Mouse (Mus musculus) thymus, adult 2 months (tissue): Measurements from ENCODE around the gene Flnb. TPM values are rescaled to one million over a fixed set of nuclear protein-coding genes. Genes with fewer than 3 reads are reported as not detected.

Experiments used
- DNase-seq: peaks from one replicate; pipeline ENCODE4 v3.0.0; 2021
- H3K27ac ChIP-seq: fragments of 200-500 bp; 2 replicates; pipeline ENCODE4 v1.5.1; 2012; ENCODE audit warnings: low read length, control low read depth; ENCODE audit not compliant: control insufficient read depth, insufficient read depth
- H3K27me3 ChIP-seq: fragments of 200-500 bp; 2 replicates; pipeline ENCODE4 v1.6.1; 2012; ENCODE audit warnings: mild to moderate bottlenecking, low read length, moderate library complexity, mixed read lengths; ENCODE audit not compliant: control insufficient read depth, insufficient read depth
- H3K36me3 ChIP-seq: fragments of 200-500 bp; 2 replicates; pipeline ENCODE4 v1.6.1; 2012; ENCODE audit warnings: mild to moderate bottlenecking, low read length, moderate library complexity; ENCODE audit not compliant: control insufficient read depth, insufficient read depth
- H3K4me1 ChIP-seq: fragments of 200-500 bp; replicated peaks from 2 replicates; pipeline ENCODE4 v1.6.1; 2012; ENCODE audit warnings: low read length; ENCODE audit not compliant: control insufficient read depth, insufficient read depth
- H3K4me3 ChIP-seq: fragments of 200-500 bp; 2 replicates; pipeline ENCODE4 v1.5.1; 2012; ENCODE audit warnings: mild to moderate bottlenecking, low read length, control low read depth, moderate library complexity; ENCODE audit not compliant: control insufficient read depth, insufficient read depth
- CTCF ChIP-seq: fragments of 200-500 bp; IDR thresholded peaks from 2 replicates; pipeline ENCODE4 v1.5.1; 2012; ENCODE audit warnings: mild to moderate bottlenecking, control low read depth, low read length, moderate library complexity, borderline replicate concordance; ENCODE audit not compliant: control insufficient read depth, poor library complexity, insufficient read depth; ENCODE audit errors: extremely low read depth
- POLR2A ChIP-seq: fragments of 200-500 bp; IDR thresholded peaks from 2 replicates; pipeline ENCODE4 v1.6.1; 2012; ENCODE audit warnings: mild to moderate bottlenecking, low read length, control low read depth, moderate library complexity; ENCODE audit not compliant: control insufficient read depth, poor library complexity, insufficient read depth; ENCODE audit errors: extremely low read depth
- WGBS: fragments of 180-500 bp; shearing (Covaris S2); methylation state at CpG from one replicate; pipeline ENCODE4 v1.1.7; 2018; 5-methylcytosine and 5-hydroxymethylcytosine counted together
- polyA plus RNA-seq: library from polyadenylated mRNA; depleted of rRNA; stranded (reverse); fragments of >200 nt; gene quantifications from 2 replicates; pipeline ENCODE4 v1.2.3, GENCODE M21; 2012; rRNA removed

The Flnb gene
- polyA plus RNA-seq, 1 experiment, result 26.4 TPM

GRCm38 (mm10) chr14:8000247-8000646 is 182.5 kb downstream of the Flnb start:
- H3K36me3 ChIP-seq, result no peaks in the 10 kb centered on the region
- peaks cover 15% of the 10 kb centered on the region for H3K4me1 ChIP-seq
- no peaks in the 10 kb centered on the region; the same call in 1 of the 2 replicates for H3K27me3 ChIP-seq
- WGBS, result 96% methylated on average over 5 of the region's 5 CpGs
- no peak overlapping the region for H3K27ac ChIP-seq
- no peak for DNase-seq
- no peak for TF ChIP-seq POLR2A
- TF ChIP-seq CTCF, result no peak
- no peak overlapping the region for H3K4me3 ChIP-seq

Other genes with a start within 250 kb of the Flnb start
- 0.09 TPM in 1 of 2 replicates, not detected in the other for gene Gm3558, start 249.4 kb upstream of the Flnb start, polyA plus RNA-seq
- gene Gm10338, start 222.4 kb upstream of the Flnb start, polyA plus RNA-seq, result not detected in 2 replicates
- gene Gm10128, start 174.0 kb upstream of the Flnb start, polyA plus RNA-seq, result not detected in 2 replicates
- gene Gm26661, start 26.4 kb upstream of the Flnb start, polyA plus RNA-seq, result not detected in 2 replicates
- gene Gm45521, start 139.3 kb downstream of the Flnb start, polyA plus RNA-seq, result not detected in 2 replicates
- 22.0 and 27.8 TPM in 2 replicates for gene Dnase1l3, start 176.6 kb downstream of the Flnb start, polyA plus RNA-seq
- 15.6 and 18.1 TPM in 2 replicates for gene Abhd6, start 184.9 kb downstream of the Flnb start, polyA plus RNA-seq